Mouse (Mus musculus): ENCODE data around the gene Krt82.

DNA sequence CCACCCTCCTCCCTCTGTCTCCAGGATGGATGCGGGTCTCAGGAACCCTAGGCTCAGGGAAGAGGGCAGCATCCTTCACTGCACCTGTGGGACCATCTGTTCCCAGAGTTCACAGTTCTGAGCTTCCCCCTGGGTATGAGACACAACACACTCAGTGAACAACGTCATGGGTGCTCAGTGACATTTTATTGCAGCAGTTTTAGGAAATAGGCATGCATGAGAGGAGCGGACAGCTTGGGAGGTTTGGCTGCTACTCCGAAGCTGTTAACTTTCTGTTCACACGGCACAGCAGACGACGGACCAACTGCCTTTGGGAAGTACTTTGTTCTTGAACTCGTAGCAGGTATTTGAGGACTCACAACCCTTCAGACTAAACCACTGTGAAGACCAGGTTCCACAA lies 1.7 kb upstream of the Krt82 start:
- TF ChIP-seq POLR2A (IDR thresholded peaks at IDR 0.05; ENCODE audit: control insufficient read depth, extremely low read depth, insufficient read depth, low read length, poor library complexity) (no peak), CTCF (IDR thresholded peaks at IDR 0.05; ENCODE audit: borderline replicate concordance, control insufficient read depth, extremely low read depth, insufficient read depth, low read length, poor library complexity) (no peak)
